20 mouse cellular contexts compared by ENCODE assay signal in genomic region chr11:94598437-94599120, GRCm38 (mm10). TPM values are rescaled to one million over a fixed set of nuclear protein-coding genes. Genes with fewer than 3 reads are reported as not detected.
DNase-seq lines count a peak whose midpoint lies in the region; ATAC-seq and TF ChIP-seq lines count a peak whose summit lies in the region.
"Had no signal": no experiment of that assay in that cellular context is flagged by ENCODE, and none has a peak within 500 bp of the region (broad histone marks: within the 10 kb centered on the region; RNA-seq: fewer than 3 reads in every experiment).

No protein-coding gene starts in this region.

- H3K27me3 ChIP-seq in forebrain, embryonic 10.5 days (ENCODE audit: poor library complexity, severe bottlenecking): peaks cover 23% of the 10 kb centered on the region
- H3K27me3 ChIP-seq in forebrain, embryonic 14.5 days (replicated peaks; ENCODE audit: control insufficient read depth, insufficient read depth, low read length): no peaks in the 10 kb centered on the region
- H3K27me3 ChIP-seq in midbrain, postnatal 0 days (ENCODE audit: insufficient read depth, low read length): peaks cover 10% of the 10 kb centered on the region
- peaks cover 27% of the 10 kb centered on the region for H3K27me3 ChIP-seq in midbrain, embryonic 10.5 days (ENCODE audit: low read depth, poor library complexity, severe bottlenecking)
- H3K27me3 ChIP-seq: embryonic facial prominence, embryonic 15.5 days; lung, embryonic 15.5 days had no signal

- H3K9me3 ChIP-seq in forebrain, embryonic 10.5 days: no peaks in the 10 kb centered on the region
- no peaks in the 10 kb centered on the region for H3K9me3 ChIP-seq in forebrain, embryonic 14.5 days (replicated peaks; ENCODE audit: control insufficient read depth, low read length)
- no peaks in the 10 kb centered on the region for H3K9me3 ChIP-seq in midbrain, postnatal 0 days (ENCODE audit: low read length)
- no peaks in the 10 kb centered on the region for H3K9me3 ChIP-seq in midbrain, embryonic 10.5 days (replicated peaks)
- H3K9me3 ChIP-seq: embryonic facial prominence, embryonic 15.5 days; forebrain, embryonic 13.5 days; lung, embryonic 15.5 days; neural tube, embryonic 13.5 days had no signal

- no peak overlapping the region for H3K4me3 ChIP-seq in forebrain, embryonic 10.5 days
- no peak overlapping the region for H3K4me3 ChIP-seq in forebrain, embryonic 14.5 days (ENCODE audit: low read depth, low read length)
- H3K4me3 ChIP-seq in midbrain, postnatal 0 days (ENCODE audit: low read depth, low read length): no peak overlapping the region
- H3K4me3 ChIP-seq in midbrain, embryonic 10.5 days: no peak overlapping the region
- H3K4me3 ChIP-seq: embryonic facial prominence, embryonic 15.5 days; forebrain, embryonic 13.5 days; lung, embryonic 15.5 days; neural tube, embryonic 13.5 days had no signal

- no peak for ATAC-seq in forebrain, embryonic 14.5 days
- no peak for ATAC-seq in midbrain, postnatal 0 days (ENCODE audit: low FRiP score)
- ATAC-seq: activated CD4-positive, CD25-positive, alpha-beta regulatory T cell, adult 4 months; forebrain, embryonic 13.5 days; hindbrain, embryonic 16.5 days had no signal

- TF ChIP-seq CTCF in midbrain, postnatal 0 days (IDR thresholded peaks at IDR 0.05): peak; percentile 31

- H3K27ac ChIP-seq in forebrain, embryonic 10.5 days: peak overlapping the region; percentile 8; the same call in 1 of the 2 replicates
- H3K27ac ChIP-seq in forebrain, embryonic 14.5 days (ENCODE audit: low read depth, low read length): no peak overlapping the region
- H3K27ac ChIP-seq in midbrain, postnatal 0 days (ENCODE audit: low read depth, low read length): no peak overlapping the region
- H3K27ac ChIP-seq in midbrain, embryonic 10.5 days (replicated peaks): no peak overlapping the region
- H3K27ac ChIP-seq: embryonic facial prominence, embryonic 15.5 days; forebrain, embryonic 13.5 days; lung, embryonic 15.5 days; neural tube, embryonic 13.5 days had no signal

- no peak for DNase-seq in forebrain, embryonic 10.5 days (ENCODE audit: extremely low spot score, low spot score)
- DNase-seq in forebrain, embryonic 14.5 days (ENCODE audit: low spot score): no peak
- peak; percentile 24 to 55 for DNase-seq in kidney, postnatal 25 days
- DNase-seq in kidney, adult 18-20 months: no peak
- no peak for DNase-seq in midbrain, postnatal 0 days (ENCODE audit: low spot score)
- DNase-seq in midbrain, embryonic 10.5 days (ENCODE audit: low spot score): no peak
- no peak for DNase-seq in ovary, postnatal 14 days (ENCODE audit: low spot score)
- DNase-seq in cerebellum, postnatal 14 days: no peak
- DNase-seq: cerebellum, postnatal 10 days; heart, adult 18-20 months; heart, postnatal 10 days; left cerebral cortex, postnatal 4 days; thymus, postnatal 25 days had no signal

- H3K36me3 ChIP-seq in forebrain, embryonic 10.5 days (replicated peaks): peaks cover 19% of the 10 kb centered on the region
- no peaks in the 10 kb centered on the region for H3K36me3 ChIP-seq in forebrain, embryonic 14.5 days (ENCODE audit: control insufficient read depth, insufficient read depth, low read length)
- no peaks in the 10 kb centered on the region for H3K36me3 ChIP-seq in midbrain, postnatal 0 days (ENCODE audit: insufficient read depth, low read length)
- no peaks in the 10 kb centered on the region for H3K36me3 ChIP-seq in midbrain, embryonic 10.5 days
- H3K36me3 ChIP-seq: lung, embryonic 15.5 days; neural tube, embryonic 13.5 days had no signal

- no peak overlapping the region for H3K4me2 ChIP-seq in forebrain, embryonic 14.5 days (ENCODE audit: low read length)
- no peak overlapping the region for H3K4me2 ChIP-seq in midbrain, postnatal 0 days (ENCODE audit: low read depth, low read length, poor library complexity, severe bottlenecking)
- H3K4me2 ChIP-seq: embryonic facial prominence, embryonic 15.5 days; forebrain, embryonic 13.5 days; lung, embryonic 15.5 days; neural tube, embryonic 13.5 days had no signal

- WGBS in forebrain, embryonic 10.5 days: 70% methylated on average over 6 of the region's 6 CpGs
- 77% methylated on average over 6 of the region's 6 CpGs for WGBS in forebrain, embryonic 14.5 days
- 81% methylated on average over 6 of the region's 6 CpGs for WGBS in midbrain, postnatal 0 days
- 78% methylated on average over 6 of the region's 6 CpGs for WGBS in midbrain, embryonic 10.5 days

- peaks cover 29% of the 10 kb centered on the region for H3K4me1 ChIP-seq in forebrain, embryonic 10.5 days
- no peaks in the 10 kb centered on the region for H3K4me1 ChIP-seq in forebrain, embryonic 14.5 days (ENCODE audit: control insufficient read depth, insufficient read depth, low read length)
- H3K4me1 ChIP-seq in midbrain, postnatal 0 days (ENCODE audit: insufficient read depth, low read length): no peaks in the 10 kb centered on the region
- H3K4me1 ChIP-seq in midbrain, embryonic 10.5 days: peaks cover 24% of the 10 kb centered on the region

- no peak overlapping the region for H3K9ac ChIP-seq in forebrain, embryonic 14.5 days (ENCODE audit: low read length)
- no peak overlapping the region for H3K9ac ChIP-seq in midbrain, postnatal 0 days (replicated peaks; ENCODE audit: low read length, poor library complexity, severe bottlenecking)
- H3K9ac ChIP-seq: embryonic facial prominence, embryonic 15.5 days; forebrain, embryonic 13.5 days; lung, embryonic 15.5 days; neural tube, embryonic 13.5 days had no signal

RNA-seq across cellular contexts. Expression of gene Acsf2, which starts 3.1 kb away (rescaled TPM):
- 3.7 TPM in 2 replicates for polyA plus RNA-seq in forebrain, embryonic 10.5 days (2016; fragmentation: Nextera tagmentation; extraction: Ambion mirVana)
- 2.1 and 2.3 TPM in 2 replicates for polyA plus RNA-seq in forebrain, embryonic 14.5 days (2014; fragmentation: Nextera tagmentation; extraction: Ambion mirVana)
- 3.9 and 6.6 TPM in 2 replicates for total RNA-seq in midbrain, postnatal 0 days (2014; rRNA removed)
- polyA plus RNA-seq in midbrain, postnatal 0 days (2015; fragmentation: Nextera tagmentation; extraction: Ambion mirVana): 1.7 and 1.9 TPM in 2 replicates
- polyA plus RNA-seq in midbrain, embryonic 10.5 days (2016; fragmentation: Nextera tagmentation; extraction: Ambion mirVana): 3.0 and 3.5 TPM in 2 replicates

RNA-seq across cellular contexts. Expression of gene Lrrc59, which starts 31.0 kb away (rescaled TPM):
- 283 and 286 TPM in 2 replicates for polyA plus RNA-seq in forebrain, embryonic 10.5 days (2016; fragmentation: Nextera tagmentation; extraction: Ambion mirVana)
- 120 and 137 TPM in 2 replicates for polyA plus RNA-seq in forebrain, embryonic 14.5 days (2014; fragmentation: Nextera tagmentation; extraction: Ambion mirVana)
- 128 and 129 TPM in 2 replicates for total RNA-seq in midbrain, postnatal 0 days (2014; rRNA removed)
- 135 and 137 TPM in 2 replicates for polyA plus RNA-seq in midbrain, postnatal 0 days (2015; fragmentation: Nextera tagmentation; extraction: Ambion mirVana)
- 265 and 286 TPM in 2 replicates for polyA plus RNA-seq in midbrain, embryonic 10.5 days (2016; fragmentation: Nextera tagmentation; extraction: Ambion mirVana)

RNA-seq across cellular contexts. Expression of gene Chad, which starts 33.7 kb away (rescaled TPM):
- 0.09 and 0.21 TPM in 2 replicates for polyA plus RNA-seq in forebrain, embryonic 10.5 days (2016; fragmentation: Nextera tagmentation; extraction: Ambion mirVana)
- polyA plus RNA-seq in forebrain, embryonic 14.5 days (2014; fragmentation: Nextera tagmentation; extraction: Ambion mirVana): 0.17 TPM in 2 replicates
- total RNA-seq in midbrain, postnatal 0 days (2014; rRNA removed): 0.11 TPM in 1 of 2 replicates, not detected in the other
- polyA plus RNA-seq in midbrain, postnatal 0 days (2015; fragmentation: Nextera tagmentation; extraction: Ambion mirVana): 0.85 and 0.87 TPM in 2 replicates
- 0.12 and 0.39 TPM in 2 replicates for polyA plus RNA-seq in midbrain, embryonic 10.5 days (2016; fragmentation: Nextera tagmentation; extraction: Ambion mirVana)
- total RNA-seq: monocyte, adult 5-6 weeks had no signal

RNA-seq across cellular contexts. Expression of gene Rsad1, which starts 49.5 kb away (rescaled TPM):
- polyA plus RNA-seq in forebrain, embryonic 10.5 days (2016; fragmentation: Nextera tagmentation; extraction: Ambion mirVana): 3.7 and 5.6 TPM in 2 replicates
- polyA plus RNA-seq in forebrain, embryonic 14.5 days (2014; fragmentation: Nextera tagmentation; extraction: Ambion mirVana): 3.9 and 4.1 TPM in 2 replicates
- total RNA-seq in midbrain, postnatal 0 days (2014; rRNA removed): 12.6 and 19.5 TPM in 2 replicates
- 11.5 and 13.5 TPM in 2 replicates for polyA plus RNA-seq in midbrain, postnatal 0 days (2015; fragmentation: Nextera tagmentation; extraction: Ambion mirVana)
- polyA plus RNA-seq in midbrain, embryonic 10.5 days (2016; fragmentation: Nextera tagmentation; extraction: Ambion mirVana): 4.6 and 5.1 TPM in 2 replicates

RNA-seq across cellular contexts. Expression of gene Mrpl27, which starts 55.0 kb away (rescaled TPM):
- 135 and 142 TPM in 2 replicates for polyA plus RNA-seq in forebrain, embryonic 10.5 days (2016; fragmentation: Nextera tagmentation; extraction: Ambion mirVana)
- 100 and 111 TPM in 2 replicates for polyA plus RNA-seq in forebrain, embryonic 14.5 days (2014; fragmentation: Nextera tagmentation; extraction: Ambion mirVana)
- total RNA-seq in midbrain, postnatal 0 days (2014; rRNA removed): 42.5 and 49.5 TPM in 2 replicates
- polyA plus RNA-seq in midbrain, postnatal 0 days (2015; fragmentation: Nextera tagmentation; extraction: Ambion mirVana): 162 and 169 TPM in 2 replicates
- 143 and 145 TPM in 2 replicates for polyA plus RNA-seq in midbrain, embryonic 10.5 days (2016; fragmentation: Nextera tagmentation; extraction: Ambion mirVana)

Comparison
In these comparisons a context has a peak if more than half of its experiments do, and no peak if none do; other contexts are left out.
1. DNase-seq: peak in kidney, postnatal 25 days (2 of 2); none in forebrain, embryonic 10.5 days (single experiment), forebrain, embryonic 14.5 days (single experiment), kidney, adult 18-20 months (single experiment), midbrain, postnatal 0 days (single experiment), midbrain, embryonic 10.5 days (single experiment), ovary, postnatal 14 days (single experiment) and cerebellum, postnatal 14 days (0 of 2).